Mouse (Mus musculus) T-helper 2 cell (primary cell): ENCODE measurements around the gene Ache.

Source experiments
- in situ Hi-C: fragments of 300-600 bp; cut with MboI, MseI; formaldehyde crosslinking; loops from one replicate; pipeline ENCODE4 v1.15.1; 2025; ENCODE audit warnings: high pct_unique_total_duplicates

Gene Ache

DNA sequence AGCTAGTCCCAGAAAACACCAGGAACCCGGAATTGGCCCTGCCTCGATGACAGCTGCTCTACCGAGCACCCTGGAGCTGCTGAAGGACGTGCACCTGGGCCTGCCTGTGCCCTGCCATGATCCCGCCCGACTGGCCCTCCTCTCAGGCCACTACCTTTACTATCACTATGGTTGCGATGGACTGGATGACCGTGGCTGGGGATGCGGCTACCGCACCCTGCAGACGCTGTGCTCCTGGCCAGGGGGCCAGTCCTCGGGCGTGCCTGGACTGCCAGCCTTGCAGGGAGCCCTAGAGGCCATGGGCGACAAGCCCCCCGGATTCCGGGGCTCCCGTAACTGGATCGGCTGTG, 7.4 kb downstream of the Ache start:
- in situ Hi-C loops = loop anchor here (10.0 kb wide), 1 partner anchor 310 kb away; the partner anchor contains the start of gene Mospd3

DNA sequence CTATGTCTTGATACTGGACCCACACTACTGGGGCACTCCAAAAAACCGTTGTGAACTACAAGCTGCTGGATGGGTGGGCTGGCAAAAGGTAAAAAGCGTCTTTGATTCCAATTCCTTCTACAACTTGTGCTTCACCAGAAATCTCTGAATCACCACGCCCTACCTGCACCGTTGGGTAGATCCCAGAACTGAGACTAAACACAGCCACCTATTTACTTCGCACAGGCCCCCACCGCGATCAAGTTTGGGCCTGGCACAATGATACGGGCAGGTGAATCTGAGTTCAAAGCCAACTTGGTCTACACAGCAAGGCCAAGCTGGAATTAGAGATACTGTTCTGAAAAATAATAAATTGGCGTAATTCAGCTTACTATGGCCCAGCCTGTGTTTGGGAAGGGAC, 8.0 kb downstream of the Ache start:
- in situ Hi-C loops = loop anchor here (10.0 kb wide), 1 partner anchor 310 kb away; the partner anchor contains the start of gene Mospd3

DNA sequence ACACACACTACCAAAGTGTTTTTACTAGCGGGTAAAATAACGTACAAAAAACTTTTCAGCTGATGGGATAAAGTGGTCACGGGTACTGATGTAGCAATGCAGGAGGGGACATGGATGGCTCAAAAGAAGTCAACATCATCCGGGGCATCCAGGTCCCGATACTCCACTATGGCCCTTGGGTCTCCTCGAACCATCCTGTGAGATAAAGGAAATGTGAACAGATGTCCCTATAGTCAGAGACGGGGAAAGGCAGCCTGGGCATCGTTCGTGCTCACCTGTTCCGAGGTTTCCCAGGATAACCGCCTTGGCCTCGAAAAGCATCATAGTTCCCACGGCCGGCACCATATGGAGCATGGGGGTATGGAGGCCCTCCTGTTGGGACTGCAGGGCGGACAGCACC, 8.4 kb downstream of the Ache start:
- in situ Hi-C loops = loop anchor here (10.0 kb wide), 1 partner anchor 309 kb away; the partner anchor contains the start of gene Mospd3

DNA sequence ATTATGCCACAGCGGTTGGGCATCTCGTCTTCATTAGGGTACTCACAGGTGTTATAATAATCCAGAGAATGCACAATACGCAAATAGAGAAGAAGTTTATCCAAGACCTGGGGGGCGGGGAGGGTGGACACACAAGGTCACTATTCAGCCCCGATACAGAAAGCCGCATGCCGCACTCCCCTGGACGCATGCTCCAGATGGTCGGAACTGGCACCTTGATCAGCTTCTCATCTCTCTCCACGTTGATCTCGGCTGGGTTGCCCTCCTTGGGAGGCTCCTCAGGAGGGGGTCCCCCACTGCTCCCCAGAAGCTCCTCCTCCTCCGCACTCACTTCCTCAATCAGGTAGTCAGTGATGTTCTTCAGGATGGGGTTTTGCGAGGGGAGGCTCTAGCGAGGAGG, 9.8 kb downstream of the Ache start:
- in situ Hi-C loops = loop anchor here (10.0 kb wide), 1 partner anchor 308 kb away; the partner anchor contains the start of gene Mospd3

DNA sequence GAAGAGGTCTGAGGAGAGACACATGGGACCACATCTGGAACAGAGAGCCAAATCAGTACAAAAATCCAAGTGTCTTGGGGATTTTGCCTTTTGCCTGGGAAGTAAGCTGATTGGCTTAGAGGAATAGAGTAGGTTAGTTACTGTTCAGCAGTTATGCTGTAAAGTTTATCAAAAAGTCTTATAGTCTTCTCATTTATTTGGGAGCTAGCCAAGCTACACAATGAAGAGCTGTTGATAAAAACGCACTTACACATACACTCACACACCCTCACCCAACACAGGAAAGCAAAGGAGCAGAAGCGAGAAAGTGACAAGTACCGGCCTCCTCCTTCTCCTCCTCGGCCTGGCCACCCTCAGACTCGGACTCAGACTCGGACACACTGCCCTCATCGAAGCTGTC, 11.9 kb downstream of the Ache start:
- in situ Hi-C loops = loop anchor here (10.0 kb wide), 1 partner anchor 306 kb away; the partner anchor contains the start of gene Mospd3

DNA sequence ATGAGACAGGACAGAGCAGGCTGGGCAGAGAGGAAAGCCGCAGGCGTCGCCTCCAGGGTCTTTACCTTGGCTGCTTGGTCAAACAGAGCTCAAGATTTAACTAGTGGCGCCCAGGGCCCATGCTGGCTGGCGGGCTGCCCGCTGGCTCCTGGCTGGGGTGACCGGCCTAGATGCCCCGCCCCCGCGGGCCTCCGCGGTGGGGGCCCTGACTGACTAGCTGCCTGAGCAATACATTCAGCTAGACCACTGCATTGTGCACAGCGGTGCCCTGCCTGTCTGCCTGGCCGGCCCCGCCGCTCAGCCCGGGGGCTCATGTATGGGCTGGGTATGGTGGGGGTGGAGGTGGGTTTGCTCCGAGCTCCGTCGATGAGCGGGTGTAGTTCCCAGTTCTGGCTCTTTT, 13.9 kb downstream of the Ache start:
- in situ Hi-C loops = loop anchor here (25.0 kb wide), 1 partner anchor 739 kb away; the partner anchor contains the start of gene Cux1

DNA sequence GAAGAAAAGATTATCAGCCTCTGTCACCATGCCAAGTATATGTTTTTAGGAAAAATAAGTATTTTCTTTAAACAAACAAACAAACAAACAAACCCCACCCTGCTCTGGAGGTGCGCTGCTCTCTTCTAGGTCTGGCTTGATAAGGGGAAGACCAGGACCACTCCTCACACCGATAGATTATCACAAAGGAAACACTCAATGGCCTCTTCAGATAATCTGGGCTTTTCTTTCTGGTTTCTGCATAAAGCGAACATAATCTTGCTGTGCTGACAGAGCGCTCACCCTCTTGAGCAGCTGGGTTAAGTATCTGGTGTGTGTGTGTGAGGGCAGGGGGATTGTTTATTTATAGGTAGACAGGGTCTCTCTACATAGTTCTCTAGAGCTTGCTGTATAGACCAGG, 16.3 kb downstream of the Ache start:
- in situ Hi-C loops = loop anchor here (25.0 kb wide), 1 partner anchor 741 kb away; the partner anchor contains the start of gene Cux1

DNA sequence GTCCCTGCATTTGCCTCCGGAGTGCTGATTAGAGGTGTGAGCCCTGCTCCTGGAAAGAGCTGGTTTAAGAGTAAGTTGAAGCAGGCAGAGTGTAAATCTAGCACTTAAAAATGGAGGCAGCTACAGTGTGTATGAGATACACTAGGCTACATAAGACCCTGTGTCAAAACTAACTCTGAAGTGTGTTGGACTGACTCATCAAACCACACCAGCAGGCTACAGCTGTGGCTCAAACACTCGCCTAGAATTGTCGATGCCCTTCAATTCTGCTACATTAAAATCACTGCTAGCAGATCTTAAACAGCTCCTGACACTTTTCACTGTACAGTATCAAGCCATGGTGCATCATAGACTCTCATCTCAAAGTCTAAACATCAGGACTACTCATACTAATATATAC, 16.8 kb downstream of the Ache start:
- in situ Hi-C loops = loop anchor here (25.0 kb wide), 1 partner anchor 742 kb away; the partner anchor contains the start of gene Cux1

DNA sequence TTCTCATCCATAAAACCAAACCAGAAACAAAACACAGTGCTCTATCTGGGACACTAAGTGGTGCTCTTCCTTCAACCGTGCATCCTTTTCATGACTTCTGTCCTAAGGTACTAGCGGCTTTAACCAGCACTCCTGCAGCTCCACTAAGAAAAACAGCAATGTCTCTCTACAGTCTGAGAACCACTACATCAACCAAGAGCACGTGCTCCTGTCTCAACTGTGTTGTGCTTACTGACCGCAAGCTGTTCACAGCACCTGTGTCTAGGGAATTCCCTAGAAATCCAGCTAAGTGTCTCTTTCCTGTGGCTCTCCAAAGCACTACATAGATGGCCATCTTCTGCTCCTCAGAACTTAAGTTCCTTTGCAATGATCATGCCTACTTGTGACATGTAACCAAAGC, 17.5 kb downstream of the Ache start:
- in situ Hi-C loops = loop anchor here (25.0 kb wide), 1 partner anchor 743 kb away; the partner anchor contains the start of gene Cux1

DNA sequence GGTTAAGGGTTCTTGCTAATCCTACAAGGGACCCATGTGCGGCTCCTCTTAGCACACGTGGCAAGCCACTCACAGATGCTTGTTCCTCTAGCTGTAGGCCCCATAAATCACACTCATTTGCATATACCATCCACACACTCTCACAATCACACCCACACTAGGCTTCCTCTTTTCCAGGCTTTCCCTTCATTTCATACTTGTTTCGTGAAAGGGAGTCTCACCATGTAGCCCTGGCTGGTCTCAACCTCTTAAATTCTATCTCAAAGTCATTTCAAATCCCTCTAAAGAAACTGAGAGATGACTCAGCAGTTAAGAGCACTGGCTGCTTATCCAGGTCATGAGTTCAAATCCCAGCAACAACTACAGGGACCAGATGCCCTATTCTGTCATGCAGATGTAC, 18.5 kb downstream of the Ache start:
- in situ Hi-C loops = loop anchor here (25.0 kb wide), 1 partner anchor 744 kb away; the partner anchor contains the start of gene Cux1

DNA sequence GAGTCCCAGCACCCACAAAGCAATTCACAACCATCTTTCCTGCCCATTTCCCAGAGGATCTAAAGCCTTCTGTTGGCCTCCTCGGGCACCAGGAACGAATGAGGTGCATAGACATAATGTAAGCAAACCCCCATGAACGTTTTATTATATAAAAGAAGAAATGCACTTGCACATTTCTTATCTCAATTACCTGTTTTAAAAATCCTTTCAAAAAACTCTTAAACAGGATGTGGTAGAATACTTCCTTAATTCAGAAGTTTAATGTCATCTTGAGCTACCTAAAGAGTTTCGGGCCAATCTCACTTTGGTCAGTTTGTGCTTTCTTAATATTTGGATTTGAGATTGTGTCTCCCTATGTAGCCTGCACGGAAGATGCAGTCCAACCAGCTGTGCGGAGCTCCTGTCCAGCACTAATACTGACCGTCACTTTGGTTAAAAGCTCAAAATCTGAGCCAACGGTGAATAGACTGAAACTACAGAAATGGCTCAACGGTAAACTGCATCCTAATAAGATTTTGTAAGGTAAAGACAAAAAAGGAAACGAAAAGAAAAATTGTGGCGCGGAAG, 19.2 kb downstream of the Ache start:
- in situ Hi-C loops = loop anchor here (25.0 kb wide), 1 partner anchor 744 kb away; the partner anchor contains the start of gene Cux1

DNA sequence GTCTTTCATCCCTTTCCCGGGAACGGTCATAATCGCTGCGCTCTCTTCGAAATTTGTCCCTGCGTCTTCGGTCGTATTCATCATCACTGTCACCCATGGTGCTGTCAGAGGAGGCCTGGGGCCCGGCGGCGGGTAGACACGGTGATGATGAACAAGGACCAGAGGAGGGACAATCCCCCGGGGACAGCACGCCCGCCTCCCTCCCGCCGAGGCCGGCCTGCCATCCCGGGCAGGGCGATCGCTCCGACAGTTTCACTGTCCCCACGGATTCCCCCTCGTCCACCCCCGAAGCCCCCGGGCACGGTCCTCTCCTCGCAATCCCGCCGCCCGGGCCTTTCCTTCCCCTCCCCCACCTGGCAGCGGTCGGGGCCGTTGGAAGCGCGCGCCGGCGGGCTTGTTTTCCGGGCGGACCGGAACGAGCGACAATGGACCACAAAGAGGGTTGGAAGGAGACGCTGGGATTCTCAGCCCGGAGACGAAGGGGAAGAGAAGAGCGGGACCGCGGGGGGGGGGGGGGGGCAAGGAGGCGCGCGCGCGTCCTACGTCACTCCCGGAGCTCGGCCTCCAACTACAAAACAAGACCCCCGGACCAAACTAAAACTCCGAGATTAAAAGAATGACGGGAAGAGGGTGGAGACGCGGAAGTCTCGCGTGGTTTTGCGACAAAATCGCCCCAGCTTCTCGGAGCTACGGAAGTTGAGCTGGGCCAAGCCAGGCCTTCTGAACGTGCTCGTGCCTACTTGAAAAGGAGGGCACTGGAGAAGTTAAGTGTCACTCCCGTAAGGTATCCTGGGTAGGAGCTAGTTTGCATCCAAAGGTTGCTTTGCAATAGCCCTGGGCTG, 20.0 kb downstream of the Ache start, which contains the start of gene Srrt:
Gene Srrt (minus strand): TSS at position 604 of the 842 bp plus-strand sequence.
- in situ Hi-C loops = loop anchor here (25.0 kb wide), 1 partner anchor 745 kb away; the partner anchor contains the start of gene Cux1

DNA sequence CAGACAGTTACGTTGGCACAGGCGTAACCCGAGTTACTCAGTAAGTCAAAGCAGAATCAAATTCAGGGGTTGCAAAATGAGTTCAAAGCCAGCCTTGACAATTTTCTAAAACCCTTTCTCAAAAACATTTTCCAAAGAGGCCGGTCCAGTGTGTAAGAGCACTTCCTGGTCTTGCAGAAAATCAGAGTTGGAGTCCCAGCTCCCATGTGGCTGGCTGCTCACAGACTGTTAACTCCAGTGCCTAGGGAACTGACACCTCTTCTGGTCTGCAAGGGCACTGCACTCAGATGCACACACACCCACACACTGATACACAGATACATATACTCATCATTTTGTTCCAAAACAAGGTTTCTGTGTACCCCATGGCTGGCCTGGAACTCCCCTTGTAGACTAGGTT, 21.0 kb downstream of the Ache start:
- in situ Hi-C loops = loop anchor here (25.0 kb wide), 1 partner anchor 746 kb away; the partner anchor contains the start of gene Cux1

DNA sequence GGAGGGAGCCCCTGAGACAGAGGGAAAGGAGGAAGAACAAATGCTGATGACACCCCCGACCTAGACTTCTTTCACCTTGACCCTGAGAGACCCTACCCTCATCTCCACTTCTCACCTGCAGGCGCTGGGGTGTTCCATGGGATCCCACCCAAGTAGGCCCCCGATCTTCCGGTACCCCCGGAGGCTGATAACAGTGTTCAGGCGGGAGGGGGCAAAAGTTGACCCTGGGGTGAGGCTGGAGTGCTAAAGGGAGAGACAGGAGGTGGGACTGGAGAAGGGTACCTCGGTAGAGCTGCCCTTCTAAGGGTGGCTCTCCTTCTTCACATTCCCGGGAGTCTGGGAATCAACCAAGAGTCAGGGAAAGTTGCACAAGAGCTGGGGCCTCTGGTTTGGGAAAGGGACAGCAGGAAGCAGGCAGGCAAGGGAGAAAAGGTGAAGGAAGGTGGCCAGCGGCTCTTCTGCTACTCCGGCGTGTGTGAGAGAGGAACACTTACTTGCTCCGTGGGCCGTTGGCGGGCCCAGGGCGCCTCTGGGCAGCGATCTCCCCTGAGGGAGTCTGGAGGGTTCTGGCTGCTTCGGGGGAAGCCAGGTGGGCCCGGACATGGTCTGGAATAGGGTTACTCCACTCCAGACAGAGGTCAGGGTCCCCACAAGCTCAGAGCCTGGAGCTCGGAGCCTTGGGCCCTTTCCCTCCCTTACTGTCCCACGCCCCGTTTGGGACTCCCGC, 26.3 kb downstream of the Ache start:
- in situ Hi-C loops = loop anchor here (25.0 kb wide), 1 partner anchor 751 kb away; the partner anchor contains the start of gene Cux1

DNA sequence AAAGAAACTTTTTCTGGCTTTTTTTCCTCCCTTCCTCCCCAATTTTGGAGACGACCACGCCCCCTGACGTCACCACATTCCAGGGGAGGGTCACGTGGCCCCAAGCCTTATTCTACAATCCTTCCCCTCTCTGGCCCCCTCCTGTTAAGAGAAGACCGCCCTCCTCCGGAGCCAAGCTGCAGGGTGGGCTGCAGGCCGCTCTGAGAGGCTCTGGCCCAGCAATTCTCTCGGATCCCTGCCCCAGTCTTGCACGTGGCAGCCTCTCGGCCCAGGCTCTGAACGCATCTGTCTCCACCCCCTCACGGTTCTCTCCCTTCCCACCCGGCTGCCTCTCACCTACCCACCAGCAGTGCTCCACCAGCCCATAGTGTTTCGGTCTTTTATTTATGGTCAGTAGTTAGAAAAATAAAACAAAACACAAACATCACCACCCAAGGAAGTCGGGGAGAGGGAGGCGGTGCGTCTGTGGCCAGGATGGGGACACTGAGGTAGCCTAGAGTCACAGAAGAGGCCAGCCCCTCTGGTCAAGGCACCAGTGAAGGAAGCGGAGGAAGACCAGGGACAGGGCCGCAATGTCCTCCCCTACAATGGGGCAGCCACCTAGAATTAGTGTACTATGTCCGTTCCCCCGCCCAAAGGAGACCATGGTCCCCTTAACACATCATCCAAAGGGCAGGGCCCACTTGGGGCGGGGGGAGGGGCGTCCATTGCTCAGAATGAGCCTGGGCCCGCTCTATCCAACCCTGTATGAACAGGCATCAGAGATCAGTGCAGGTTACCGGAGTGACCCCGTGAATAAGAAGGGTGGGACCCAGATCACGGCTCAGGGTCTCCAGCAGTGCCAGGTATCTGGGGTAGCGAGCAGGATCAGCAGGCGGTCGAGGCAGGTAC, 27.1 kb downstream of the Ache start, which contains the start of gene Trip6:
Gene Trip6 (minus strand): TSS at position 212 of the 891 bp plus-strand sequence.
- in situ Hi-C loops = loop anchor here (25.0 kb wide), 1 partner anchor 752 kb away; the partner anchor contains the start of gene Cux1

DNA sequence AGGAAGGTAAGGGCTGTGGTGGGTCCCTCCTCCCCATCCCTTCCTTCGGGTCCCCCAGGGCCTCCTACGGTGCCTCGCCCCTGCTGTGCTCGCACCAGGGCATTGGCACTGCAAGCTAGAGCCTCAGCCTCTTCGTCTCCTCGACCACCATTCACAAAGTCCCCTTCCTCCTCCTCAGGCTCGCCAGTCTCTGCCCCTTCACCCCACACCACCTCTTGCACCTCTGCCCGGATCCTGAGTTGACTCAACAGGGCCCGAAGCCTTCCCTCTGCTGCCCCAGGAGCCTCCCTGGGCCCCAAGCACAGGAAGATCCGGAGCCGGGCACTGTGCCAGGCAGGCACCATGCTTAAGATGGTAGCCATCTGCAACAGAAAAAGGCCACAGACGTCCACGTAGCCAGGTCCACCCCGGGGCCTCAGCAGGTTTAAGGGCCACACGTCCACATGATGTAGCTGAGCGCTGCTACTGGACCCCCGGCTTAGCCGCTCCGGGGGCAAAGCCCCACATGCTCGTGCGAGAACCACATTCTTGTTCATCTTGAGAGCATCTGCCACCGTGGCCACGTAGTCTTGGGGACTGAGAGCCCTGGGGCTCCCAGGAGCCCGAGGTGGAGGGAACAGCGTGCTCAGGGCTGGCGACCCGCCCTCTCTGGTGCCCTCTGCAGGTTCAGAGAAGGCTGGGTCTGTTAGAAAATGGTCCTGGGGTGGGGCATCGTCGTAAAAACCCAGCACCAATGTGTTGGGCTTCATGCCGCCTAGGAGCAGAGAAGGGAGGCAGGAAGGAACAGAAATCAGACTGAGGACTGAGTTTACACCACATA, 28.0 kb downstream of the Ache start:
- in situ Hi-C loops = loop anchor here (25.0 kb wide), 1 partner anchor 753 kb away; the partner anchor contains the start of gene Cux1

DNA sequence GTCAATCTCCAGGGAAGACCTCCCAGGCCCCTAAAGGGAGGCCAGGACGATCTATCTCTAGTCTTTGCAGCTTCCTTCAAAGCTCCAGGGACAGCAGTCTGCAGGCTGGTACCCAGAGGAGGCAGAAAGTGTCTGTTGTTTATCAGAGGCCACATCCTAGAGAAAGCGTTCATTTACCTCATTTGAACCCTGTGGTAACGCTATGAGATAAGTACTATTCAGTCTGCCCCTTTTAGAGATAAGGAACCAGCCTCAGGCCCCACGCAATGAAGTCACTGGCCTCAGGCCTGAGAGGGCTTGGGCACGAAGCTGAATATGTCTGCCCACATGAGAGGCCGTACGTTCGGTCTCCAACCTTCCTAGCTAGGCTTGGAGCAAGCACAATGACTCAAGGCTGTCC, 30.0 kb downstream of the Ache start:
- in situ Hi-C loops = loop anchor here (25.0 kb wide), 1 partner anchor 755 kb away; the partner anchor contains the start of gene Cux1

DNA sequence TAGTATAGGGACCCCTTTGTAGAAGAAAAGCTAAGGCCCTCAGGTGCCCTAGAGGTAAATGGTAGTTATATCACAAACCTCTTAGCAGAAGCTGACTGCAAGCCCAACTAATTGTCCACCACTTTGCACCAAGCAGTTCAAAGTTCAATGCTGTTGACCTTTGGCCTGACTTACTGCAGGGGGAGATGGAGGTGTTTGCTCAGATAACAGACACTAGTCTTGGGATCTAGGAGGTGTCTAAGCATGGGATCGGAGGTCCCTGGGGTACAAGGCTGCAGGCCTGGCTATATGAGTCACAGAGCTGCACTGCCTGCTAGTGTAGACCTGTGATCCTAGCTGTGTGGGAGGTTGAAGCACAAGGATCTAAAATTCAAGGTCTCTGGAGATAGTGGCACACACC, 31.3 kb downstream of the Ache start:
- in situ Hi-C loops = loop anchor here (25.0 kb wide), 1 partner anchor 756 kb away; the partner anchor contains the start of gene Cux1

DNA sequence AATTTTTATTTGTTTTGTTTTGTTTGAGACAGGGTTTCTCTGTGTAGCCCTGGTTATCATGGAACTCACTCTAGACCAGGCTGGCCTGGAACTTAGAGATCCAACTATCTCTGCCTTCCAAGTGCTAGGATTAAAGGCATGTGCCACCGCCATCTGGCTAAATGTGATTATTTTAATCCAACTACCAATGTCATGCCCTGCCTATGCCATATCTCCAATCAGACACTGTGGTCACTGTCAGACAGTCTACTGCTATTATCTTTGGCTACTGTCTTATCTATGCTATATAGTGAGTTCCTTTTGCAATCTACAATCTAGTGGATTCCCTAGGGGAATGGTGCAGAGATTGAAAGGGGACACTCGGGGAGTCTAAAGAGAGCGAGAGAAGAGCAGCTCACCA, 33.7 kb downstream of the Ache start:
- in situ Hi-C loops = loop anchor here (25.0 kb wide), 1 partner anchor 759 kb away; the partner anchor contains the start of gene Cux1
